Mouse (Mus musculus) myocyte (in vitro differentiated cells): Measurements from ENCODE around the gene Gfra1.

Experiments
- CEBPB ChIP-seq: IDR thresholded peaks from 2 replicates; pipeline ENCODE4 v1.6.1; 2011; ENCODE audit warnings: mild to moderate bottlenecking, moderate library complexity; ENCODE audit not compliant: poor library complexity, insufficient read depth, severe bottlenecking
- E2F4 ChIP-seq: IDR thresholded peaks from one replicate; pipeline ENCODE4 v1.6.1; 2011; ENCODE audit warnings: mild to moderate bottlenecking, control low read depth, moderate library complexity; ENCODE audit not compliant: insufficient read depth
- MAX ChIP-seq: IDR thresholded peaks from one replicate; pipeline ENCODE4 v1.6.1; 2011; ENCODE audit warnings: low read depth, mild to moderate bottlenecking, control low read depth
- MYOD1 ChIP-seq, 3 experiments: IDR thresholded peaks; one replicate each; pipeline ENCODE4 v1.6.1; 2011; ENCODE audit warnings: control low read depth in 2 of 3, low read depth in 2 of 3, mild to moderate bottlenecking in 2 of 3, moderate library complexity in 1 of 3; ENCODE audit not compliant: insufficient read length in 2 of 3, control insufficient read depth in 1 of 3
- MYOG ChIP-seq, 3 experiments: IDR thresholded peaks; one replicate each; pipeline ENCODE4 v1.6.1; 2011; ENCODE audit warnings: control low read depth in 2 of 3, low read depth in 2 of 3, mild to moderate bottlenecking in 2 of 3; ENCODE audit not compliant: insufficient read length in 2 of 3, control insufficient read depth in 1 of 3, insufficient read depth in 1 of 3
- POLR2A ChIP-seq: IDR thresholded peaks from one replicate; pipeline ENCODE4 v1.6.1; 2011; ENCODE audit warnings: low read depth, mild to moderate bottlenecking, control low read depth, moderate library complexity; ENCODE audit not compliant: insufficient read length
- POLR2AphosphoS2 ChIP-seq: IDR thresholded peaks from one replicate; pipeline ENCODE4 v1.6.1; 2011; ENCODE audit warnings: low read depth, control low read depth; ENCODE audit not compliant: insufficient read length
- SRF ChIP-seq: IDR thresholded peaks from one replicate; pipeline ENCODE4 v1.6.1; 2011; ENCODE audit warnings: low read depth; ENCODE audit not compliant: control insufficient read depth, insufficient read length
- TCF12 ChIP-seq: IDR thresholded peaks from one replicate; pipeline ENCODE4 v1.6.1; 2011; ENCODE audit warnings: mild to moderate bottlenecking, control low read depth; ENCODE audit not compliant: poor library complexity, insufficient read depth, severe bottlenecking
- TCF3 ChIP-seq: IDR thresholded peaks from one replicate; pipeline ENCODE4 v1.6.1; 2011; ENCODE audit warnings: low read depth, control low read depth; ENCODE audit not compliant: insufficient read length
- USF1 ChIP-seq: IDR thresholded peaks from one replicate; pipeline ENCODE4 v1.6.1; 2011; ENCODE audit warnings: low read depth, mild to moderate bottlenecking, control low read depth, moderate library complexity

GRCm38 (mm10) chr19:58456491-58457061, 867 bp upstream of the Gfra1 start:
- TF ChIP-seq MAX (no peak), SRF (no peak), POLR2A (no peak), USF1 (no peak), MYOG (IDR thresholded peaks at IDR 0.05; ENCODE audit: control insufficient read depth in 1 of 3, insufficient read depth in 1 of 3, insufficient read length in 2 of 3, low read depth in 2 of 3) (no peak), TCF3 (no peak), CEBPB (no peak), MYOD1 (IDR thresholded peaks at IDR 0.05; ENCODE audit: control insufficient read depth in 1 of 3, insufficient read length in 2 of 3, low read depth in 2 of 3) (no peak), E2F4 (no peak), POLR2AphosphoS2 (no peak), TCF12 (no peak)
